Mouse (Mus musculus): ENCODE data around the gene Shank2.

Shank2 gene

DNA sequence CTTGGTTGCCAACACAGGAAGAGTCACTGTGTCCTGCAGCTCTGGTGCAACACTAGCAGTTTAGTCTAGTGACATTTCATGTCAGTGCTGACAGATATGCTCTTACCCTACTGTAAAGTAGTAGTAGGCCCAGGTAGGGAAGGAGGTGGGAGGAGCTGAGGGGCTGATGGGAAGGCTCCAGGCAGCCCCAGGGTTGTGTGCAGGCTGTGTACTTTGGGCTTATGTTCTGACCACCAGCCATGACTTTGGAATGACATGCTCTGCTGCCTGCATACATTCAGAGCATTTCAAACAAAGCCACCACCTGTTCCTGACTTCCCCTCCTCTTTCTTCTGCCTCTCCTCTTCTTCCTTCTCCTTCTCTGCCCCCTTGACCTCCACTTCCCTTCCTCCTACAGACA lies 211.0 kb downstream of the Shank2 start:
- in situ Hi-C loops (cut with MseI, MboI) = no loop called here

DNA sequence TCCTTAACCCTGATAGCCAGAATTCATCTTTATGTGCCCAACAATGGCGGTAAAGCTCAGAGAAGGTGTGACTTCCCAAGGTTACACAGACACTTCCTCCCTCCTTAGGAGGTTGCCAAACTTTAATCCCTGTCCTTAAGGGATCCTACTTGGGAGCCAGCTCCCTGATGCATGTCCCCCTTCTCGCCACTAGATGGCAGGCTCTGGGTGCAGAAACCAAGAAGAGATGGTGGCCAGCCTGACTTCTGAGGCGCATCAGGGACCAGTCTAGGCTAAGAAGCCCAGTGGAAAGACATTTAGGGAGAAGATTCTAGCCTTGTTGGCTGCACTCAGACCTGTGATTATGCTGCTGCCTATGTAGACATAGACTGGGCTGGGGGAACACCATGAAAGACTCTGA lies 215.5 kb downstream of the Shank2 start:
- in situ Hi-C loops (cut with MseI, MboI) = loop anchor here (5.0 kb wide), 1 partner anchor 210 kb away; no protein-coding TSS in a partner anchor

DNA sequence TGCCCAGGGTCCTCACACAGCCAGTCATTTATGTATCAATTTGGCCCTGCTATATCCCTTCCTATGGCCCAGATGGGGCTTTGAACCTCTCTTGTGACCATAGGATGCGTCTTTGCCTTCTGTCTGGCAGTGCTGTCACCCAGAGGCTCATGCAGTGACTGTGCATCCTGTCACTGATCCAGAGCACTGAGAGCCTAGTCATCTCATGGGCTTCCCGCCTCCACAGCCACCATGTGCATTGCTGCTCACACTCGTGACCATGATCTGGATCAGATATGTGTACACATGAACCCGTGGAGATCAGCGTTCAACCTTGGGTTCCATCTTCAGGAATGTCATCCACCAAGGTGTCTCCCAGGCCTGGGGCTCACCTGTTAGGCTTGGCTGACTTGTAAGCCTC lies 227.0 kb downstream of the Shank2 start:
- in situ Hi-C loops (cut with MseI, MboI) = no loop called here

GRCm38 (mm10) chr7:144229421-144229820 lies 227.7 kb downstream of the Shank2 start:
- in situ Hi-C loops (cut with MseI, MboI) = no loop called here

DNA sequence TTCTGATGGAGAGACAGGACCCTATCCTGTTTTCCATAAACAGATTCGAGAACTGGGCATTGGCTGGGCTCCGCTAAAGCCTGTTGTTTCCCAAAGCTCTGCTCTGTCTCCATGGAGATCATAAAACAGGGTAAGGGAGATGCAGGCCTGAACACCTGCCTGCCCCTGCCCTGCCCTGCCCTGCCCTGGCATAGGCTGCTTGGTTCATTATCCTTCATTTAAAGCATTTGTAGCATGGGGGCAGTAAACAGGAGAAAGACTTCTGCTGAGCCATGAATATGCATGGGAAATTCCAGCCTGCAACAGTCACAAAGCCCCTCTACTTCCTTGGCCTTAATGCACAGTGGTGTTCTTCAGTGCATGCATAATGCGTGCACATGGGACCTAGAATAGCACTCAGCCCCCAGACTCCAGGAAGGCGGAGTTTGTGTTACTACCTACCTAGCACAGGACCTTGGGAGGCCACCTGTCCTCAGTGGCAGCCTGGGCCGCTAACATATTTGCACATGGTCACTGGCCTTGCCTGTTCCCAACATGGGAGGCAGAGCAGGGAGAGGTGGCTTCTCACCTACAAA lies 230.5 kb downstream of the Shank2 start:
- in situ Hi-C loops (cut with MseI, MboI) = no loop called here

DNA sequence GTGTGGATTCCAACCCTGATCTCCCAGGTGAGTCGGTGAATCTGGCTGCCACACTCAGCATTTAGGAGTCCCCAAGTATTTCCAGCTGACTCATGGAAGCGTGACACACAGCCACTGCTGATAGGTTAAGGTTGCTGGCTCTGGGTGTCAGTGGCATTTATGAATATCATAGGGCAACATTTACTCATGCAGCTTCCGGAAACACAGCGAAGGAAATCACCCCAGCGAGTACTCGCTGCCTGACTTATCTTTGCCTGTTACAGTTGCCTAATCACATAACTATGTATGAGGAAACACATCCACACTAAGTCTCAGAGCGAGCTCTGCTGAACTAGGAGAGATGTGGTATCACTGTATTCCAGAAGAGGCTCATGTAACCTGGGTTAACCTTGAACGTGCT lies 231.8 kb downstream of the Shank2 start:
- in situ Hi-C loops (cut with MseI, MboI) = no loop called here

GRCm38 (mm10) chr7:144234783-144235182 lies 233.1 kb downstream of the Shank2 start:
- in situ Hi-C loops (cut with MseI, MboI) = no loop called here

DNA sequence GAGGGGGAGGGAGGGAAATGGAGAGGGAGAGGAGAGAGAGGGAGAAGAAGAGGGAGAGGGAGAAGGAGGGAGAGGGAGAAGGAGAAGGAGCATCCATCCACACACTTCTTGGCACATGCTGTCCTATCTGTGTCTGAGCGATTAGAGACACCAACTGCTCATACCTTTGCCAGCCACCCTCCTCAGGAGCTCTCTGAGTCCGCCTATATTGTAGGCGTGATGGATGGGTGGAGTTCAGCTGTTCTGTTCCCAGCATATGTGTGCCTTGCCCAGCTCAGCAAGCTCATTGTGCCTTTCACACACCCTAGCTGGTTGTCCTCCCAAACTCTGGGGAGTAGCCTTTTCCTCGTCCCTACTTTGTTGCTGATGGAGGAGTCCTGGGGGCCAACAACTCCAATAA lies 233.8 kb downstream of the Shank2 start:
- in situ Hi-C loops (cut with MseI, MboI) = no loop called here

GRCm38 (mm10) chr7:144236802-144237201 lies 235.1 kb downstream of the Shank2 start:
- in situ Hi-C loops (cut with MseI, MboI) = no loop called here

- in situ Hi-C loops (cut with MseI, MboI) = no loop called here
These were observed 236.7 kb downstream of the Shank2 start for GRCm38 (mm10) chr7:144238409-144238808.

DNA sequence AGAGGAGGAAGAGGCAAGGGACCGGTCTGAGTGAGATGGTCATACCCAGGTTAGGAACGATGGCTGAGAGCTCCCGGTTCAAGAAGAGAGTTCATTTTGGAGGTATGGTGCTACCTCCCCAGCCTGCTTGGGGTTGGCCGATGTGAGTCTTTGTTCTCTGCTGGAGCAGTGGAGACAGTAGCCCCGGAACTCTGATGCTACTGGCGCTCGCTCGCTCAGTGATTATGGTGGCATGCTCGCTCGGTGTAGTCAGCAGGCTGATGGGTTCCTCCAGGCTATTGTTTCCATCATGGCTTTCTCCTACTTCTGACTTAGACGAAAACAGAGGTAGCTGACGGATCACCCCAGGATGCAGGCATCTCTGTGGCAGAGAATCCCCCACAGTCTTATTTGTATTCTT lies 237.3 kb downstream of the Shank2 start:
- in situ Hi-C loops (cut with MseI, MboI) = no loop called here

DNA sequence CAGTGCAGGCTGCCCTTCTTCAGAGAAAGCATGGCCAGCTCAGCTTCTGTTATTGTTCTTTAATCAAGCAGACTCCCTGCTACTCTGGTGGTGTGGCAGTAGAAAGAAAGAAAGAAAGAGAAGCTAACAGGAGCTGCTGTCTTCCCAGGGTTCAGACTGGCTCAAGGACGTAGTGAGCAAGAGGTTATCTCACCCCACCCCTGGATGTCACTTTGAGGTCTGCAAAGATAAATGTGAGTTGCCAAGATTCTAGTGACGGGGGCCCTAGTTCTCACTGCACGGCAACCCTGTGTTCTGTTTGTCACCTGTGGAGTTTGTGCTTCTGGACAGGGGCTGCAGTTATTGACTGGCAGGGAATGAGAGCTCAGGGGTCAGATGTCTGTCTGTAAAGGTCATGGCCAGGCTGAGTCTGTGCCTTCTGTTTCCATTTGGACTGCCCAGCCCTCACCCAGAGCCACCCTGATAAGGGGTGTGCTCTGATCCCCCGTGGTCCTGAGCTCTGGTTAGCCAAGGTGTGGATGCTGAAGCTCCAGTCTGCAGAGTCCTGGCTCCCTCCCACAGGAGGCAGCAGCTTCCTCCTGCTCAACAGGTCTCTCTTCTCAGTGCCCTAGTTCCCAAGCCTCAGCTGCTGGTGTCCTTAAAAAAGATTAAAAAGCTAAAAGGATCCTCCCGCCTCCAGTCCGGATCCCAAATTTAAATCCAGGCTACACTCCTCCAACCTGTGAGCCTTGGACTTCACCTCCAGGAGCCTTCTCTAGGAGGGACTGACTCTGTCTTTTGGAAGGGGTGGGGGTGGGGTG lies 238.0 kb downstream of the Shank2 start:
- in situ Hi-C loops (cut with MseI, MboI) = no loop called here

GRCm38 (mm10) chr7:144240736-144241343 lies 239.1 kb downstream of the Shank2 start:
- in situ Hi-C loops (cut with MseI, MboI) = no loop called here

DNA sequence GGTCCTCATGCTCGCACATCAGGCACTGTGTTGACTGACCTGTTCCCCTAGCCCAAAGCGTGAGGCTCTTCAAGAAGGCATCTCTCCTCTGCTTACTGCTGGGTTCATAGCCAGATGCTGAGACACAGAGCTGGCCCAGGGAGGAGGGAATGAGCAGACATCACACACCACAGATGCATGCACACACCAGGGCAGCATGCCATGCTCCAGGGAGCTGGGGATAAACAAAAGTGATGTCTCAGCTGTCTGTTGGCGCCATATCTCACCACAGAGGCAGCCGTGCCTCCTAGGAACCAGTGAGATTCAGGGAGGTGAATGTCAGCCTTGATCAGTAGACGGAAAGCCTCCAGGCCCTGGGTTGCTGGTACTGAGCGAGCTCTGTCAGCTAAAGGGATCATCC lies 242.5 kb downstream of the Shank2 start:
- in situ Hi-C loops (cut with MseI, MboI) = no loop called here

GRCm38 (mm10) chr7:144246271-144246670 lies 244.5 kb downstream of the Shank2 start:
- in situ Hi-C loops (cut with MseI, MboI) = no loop called here

DNA sequence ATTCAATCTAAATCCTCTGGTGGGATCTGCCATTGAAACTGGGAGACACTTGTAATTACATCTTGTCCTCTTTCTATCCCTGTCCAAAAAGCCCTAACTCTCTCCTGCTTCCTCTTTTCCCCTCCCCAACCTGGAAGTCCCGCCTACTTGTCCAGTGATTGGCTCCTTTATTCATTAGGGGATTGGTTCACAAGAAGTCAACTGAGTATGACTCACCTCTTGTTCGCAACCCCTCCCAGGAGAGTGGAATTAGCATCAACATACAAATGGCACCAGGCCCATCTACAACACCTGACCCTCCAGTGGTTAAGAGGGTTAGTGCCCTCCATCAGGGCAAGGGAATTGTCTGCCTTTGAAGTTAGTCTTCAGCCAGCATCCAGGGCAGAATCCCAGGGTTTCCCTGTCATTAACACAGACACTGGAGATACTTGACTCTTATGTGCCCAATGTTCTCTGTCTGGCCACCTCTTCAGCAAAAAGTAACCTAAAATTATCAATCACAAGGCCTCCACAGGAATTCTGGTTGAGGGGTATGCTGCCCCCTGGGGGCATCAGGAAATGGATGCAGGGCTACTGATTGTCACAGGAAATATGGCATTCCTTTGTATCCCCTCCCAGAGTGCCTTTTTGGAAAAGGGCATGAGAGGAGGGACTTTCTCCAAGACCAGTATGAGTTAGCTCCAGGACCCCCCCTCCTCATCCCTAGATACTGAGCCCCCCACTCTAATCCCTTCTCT lies 247.1 kb downstream of the Shank2 start:
- in situ Hi-C loops (cut with MseI, MboI) = no loop called here

DNA sequence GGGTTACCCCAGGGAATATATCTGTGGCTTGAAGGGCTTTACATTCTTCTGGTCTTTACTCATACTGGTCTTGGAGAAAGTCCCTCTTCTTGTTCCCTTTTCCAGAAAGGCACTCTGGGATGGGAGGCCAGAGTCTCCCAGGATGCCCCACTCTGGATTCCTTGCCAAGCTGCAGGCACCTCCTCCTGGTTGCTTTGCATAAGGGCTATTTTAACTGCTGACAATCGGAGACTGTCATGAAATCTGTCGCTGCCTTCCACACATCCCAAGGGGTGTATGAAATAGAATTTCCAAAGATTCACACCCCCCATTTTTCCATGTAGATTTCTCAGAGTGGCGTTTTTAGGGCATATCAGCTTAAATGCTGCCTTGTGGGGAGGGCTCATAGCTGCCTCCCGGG lies 249.1 kb downstream of the Shank2 start:
- in situ Hi-C loops (cut with MseI, MboI) = no loop called here

DNA sequence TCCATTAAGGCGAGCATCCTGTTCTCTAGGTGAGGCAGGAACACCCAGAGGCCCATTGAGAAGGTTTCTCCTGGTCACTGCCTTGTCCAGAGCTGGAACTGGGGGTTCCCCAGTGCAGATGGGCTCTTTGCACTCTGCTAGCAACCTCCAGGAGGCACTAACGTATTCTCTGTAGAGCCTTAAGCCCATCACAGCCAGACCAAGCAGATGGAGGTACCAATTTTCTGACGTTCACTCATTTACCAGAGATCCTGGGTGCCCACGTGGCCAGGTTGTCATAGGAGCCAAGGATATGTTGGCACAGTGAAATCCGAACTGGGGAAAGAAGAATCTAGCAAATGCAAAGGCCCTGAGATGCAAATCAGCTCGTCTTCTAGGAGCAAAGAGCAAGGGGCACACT lies 249.5 kb downstream of the Shank2 start:
- in situ Hi-C loops (cut with MseI, MboI) = no loop called here

DNA sequence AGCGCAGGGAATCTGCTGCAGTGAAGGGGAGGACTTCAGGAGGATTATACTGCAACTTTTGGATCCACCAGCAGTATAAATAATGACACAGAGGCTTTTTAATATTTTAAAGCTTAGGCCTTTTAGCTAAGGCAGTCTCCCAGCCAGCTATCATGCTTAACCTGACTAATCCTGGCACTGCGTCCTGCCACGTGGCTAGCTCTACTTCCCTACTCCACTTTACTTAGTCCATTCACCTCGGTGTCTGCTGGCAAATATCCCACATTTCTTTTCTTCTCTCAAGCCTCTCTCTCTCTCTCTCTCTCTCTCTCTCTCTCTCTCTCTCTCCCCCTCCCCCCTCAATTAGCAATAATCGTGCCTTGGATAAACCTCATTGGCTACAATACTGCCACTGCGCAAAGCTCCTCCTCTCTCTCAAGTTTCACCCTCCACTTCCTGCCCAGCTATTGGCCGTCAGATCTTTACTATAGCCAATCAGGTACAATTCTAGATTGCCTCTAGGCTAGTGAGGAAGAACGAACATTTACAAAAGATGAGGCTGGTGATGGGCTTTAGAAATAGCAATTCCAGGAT lies 253.0 kb downstream of the Shank2 start:
- in situ Hi-C loops (cut with MseI, MboI) = no loop called here

- in situ Hi-C loops (cut with MseI, MboI) = no loop called here
These were observed 256.1 kb downstream of the Shank2 start for GRCm38 (mm10) chr7:144257821-144258220.

GRCm38 (mm10) chr7:144258332-144258731 lies 256.6 kb downstream of the Shank2 start:
- in situ Hi-C loops (cut with MseI, MboI) = no loop called here

DNA sequence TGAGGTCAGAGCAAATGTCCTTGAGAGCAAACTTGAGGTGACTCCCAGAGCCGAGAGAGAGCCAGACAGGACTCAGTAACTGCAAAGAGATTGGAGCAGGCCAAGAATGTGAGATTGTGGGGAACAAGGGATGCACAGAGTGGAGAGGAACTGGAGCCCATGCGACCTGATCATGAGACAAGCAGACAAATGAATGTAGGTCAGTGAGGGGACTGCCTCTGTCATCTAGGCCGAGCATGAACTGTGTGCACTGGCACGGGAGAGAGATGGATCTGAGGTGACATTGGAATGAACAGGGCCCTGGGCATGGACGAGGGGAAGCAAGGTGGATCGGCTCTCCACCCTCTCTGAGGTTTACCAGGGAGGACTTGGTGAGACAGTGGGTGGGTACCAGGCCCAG lies 260.9 kb downstream of the Shank2 start:
- in situ Hi-C loops (cut with MseI, MboI) = no loop called here
